Mouse (Mus musculus) heart, postnatal 0 days (tissue): ENCODE data around the gene Gm5941.
"Not testable (repeated sequence)": the region's sequence is repeated elsewhere in the genome, so short reads cannot be mapped to it uniquely, and the experiment has no call there.

Experiments used
- CTCF ChIP-seq: IDR thresholded peaks from 2 replicates; pipeline ENCODE4 v1.5.1; 2016; ENCODE audit warnings: antibody characterized with exemption, control low read depth, low read depth
- EP300 ChIP-seq: IDR thresholded peaks from 2 replicates; pipeline ENCODE4 v1.6.1; 2016; ENCODE audit warnings: antibody characterized with exemption, low read depth

DNA sequence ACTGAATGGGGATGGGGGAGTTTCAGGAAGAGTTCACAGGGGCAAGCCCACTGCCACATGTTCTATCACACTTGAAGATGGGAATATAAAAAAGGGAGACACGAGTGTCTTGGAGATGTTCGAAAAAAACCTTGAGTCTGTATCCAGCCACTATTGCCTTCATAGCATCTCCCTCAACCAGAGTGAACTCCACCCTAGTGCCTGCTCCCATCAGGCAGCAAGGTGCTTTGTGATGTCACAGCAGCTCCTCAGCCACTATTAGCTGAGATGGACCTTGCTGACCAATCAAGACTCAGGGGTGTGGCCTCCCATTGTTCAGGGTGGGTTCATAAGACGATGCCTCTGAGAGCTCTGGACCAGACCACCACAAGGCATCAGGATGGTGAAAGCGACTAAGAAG lies at the start of gene Gm5941:
- not testable (repeated sequence) for TF ChIP-seq EP300, CTCF
